Comparison of ENCODE assay signal across 9 mouse cellular contexts in the genomic region with DNA sequence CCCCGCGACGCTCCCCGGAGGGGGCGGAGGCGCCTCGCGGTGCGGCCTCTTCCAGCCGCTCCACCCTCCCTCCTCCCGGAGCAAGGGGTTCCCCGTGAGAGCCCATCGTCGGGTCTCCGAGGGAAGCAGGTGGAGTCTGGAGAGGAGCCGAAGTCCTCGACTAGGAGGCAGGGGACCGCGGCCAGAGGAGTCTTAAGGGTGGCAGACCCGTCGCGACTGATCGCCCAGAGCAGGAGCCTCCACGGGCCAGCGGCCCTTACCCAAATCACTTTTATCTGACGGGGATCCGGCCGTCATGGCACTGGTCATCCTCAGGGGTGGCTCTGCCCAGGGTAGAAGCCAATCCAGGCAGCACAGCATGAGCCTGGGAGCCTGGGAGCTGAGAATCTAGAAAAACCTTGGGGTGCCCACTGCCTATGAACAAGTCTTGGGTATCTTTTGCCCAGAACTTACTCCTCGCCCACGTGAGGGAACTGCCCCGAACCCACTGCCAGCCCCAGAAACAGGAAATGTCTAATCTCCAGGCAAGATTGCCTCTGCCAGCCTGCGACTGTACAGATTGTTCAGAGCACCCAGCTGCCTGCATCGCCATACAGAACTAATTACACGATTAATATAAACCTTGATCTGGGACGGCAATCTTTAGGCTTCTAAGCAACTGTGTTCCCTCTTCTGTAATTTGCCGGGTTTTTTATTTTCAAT. TPM values are rescaled to one million over a fixed set of nuclear protein-coding genes. Genes with fewer than 3 reads are reported as not detected.
DNase-seq lines count a peak whose midpoint lies in the region; ATAC-seq and TF ChIP-seq lines count a peak whose summit lies in the region.
"Had no signal": no experiment of that assay in that cellular context is flagged by ENCODE, and none has a peak within 500 bp of the region (broad histone marks: within the 10 kb centered on the region; RNA-seq: fewer than 3 reads in every experiment).

No protein-coding gene starts in this region.

- no peaks in the 10 kb centered on the region for H3K36me3 ChIP-seq in liver, embryonic 14.5 days (replicated peaks; ENCODE audit: control insufficient read depth, insufficient read depth, low read depth)
- no peaks in the 10 kb centered on the region for H3K36me3 ChIP-seq in stomach, embryonic 14.5 days (ENCODE audit: control insufficient read depth, insufficient read depth, low read length)
- H3K36me3 ChIP-seq: G1E had no signal

- no peaks in the 10 kb centered on the region for H3K9me3 ChIP-seq in liver, embryonic 14.5 days (ENCODE audit: control insufficient read depth, low read length)
- no peaks in the 10 kb centered on the region for H3K9me3 ChIP-seq in stomach, embryonic 14.5 days (ENCODE audit: control insufficient read depth, low read depth, low read length)
- H3K9me3 ChIP-seq: G1E had no signal

- 10% methylated on average over 24 of the region's 36 CpGs for WGBS in liver, embryonic 14.5 days (ENCODE audit: insufficient replicate concordance)
- WGBS in stomach, embryonic 14.5 days: 17% methylated on average over 27 of the region's 36 CpGs

- H3K4me1 ChIP-seq in liver, embryonic 14.5 days (replicated peaks; ENCODE audit: control insufficient read depth in 2 of 2, insufficient read depth in 2 of 2, low read length in 1 of 2): no peaks in the 10 kb centered on the region
- no peaks in the 10 kb centered on the region for H3K4me1 ChIP-seq in stomach, embryonic 14.5 days (ENCODE audit: control insufficient read depth, insufficient read depth, low read length)

- no peak for ATAC-seq in liver, embryonic 14.5 days (ENCODE audit: insufficient read depth)
- no peak; the same call in 1 of the 2 replicates for ATAC-seq in stomach, embryonic 14.5 days (ENCODE audit: insufficient number of reproducible peaks, insufficient read depth, low FRiP score, low read depth)

- peak; percentile 5 for DNase-seq in kidney, adult 18-20 months
- no peak for DNase-seq in kidney, postnatal 14 days
- peak; percentile 19 for DNase-seq in embryo, embryonic 9.5 days (ENCODE audit: extremely low spot score)
- peak; percentile 18 for DNase-seq in heart, postnatal 4 days
- DNase-seq in liver, embryonic 14.5 days (ENCODE audit: low read depth in 3 of 3, low spot score in 3 of 3): no peak
- no peak for DNase-seq in urinary bladder, postnatal 10 days (ENCODE audit: low spot score)
- no peak for DNase-seq in Muller cell, postnatal 12 days (ENCODE audit: inconsistent ontology term)

- no peak overlapping the region for H3K4me3 ChIP-seq in liver, embryonic 14.5 days (ENCODE audit: insufficient read depth in 1 of 2, low read depth in 2 of 2, low read length in 2 of 2)
- H3K4me3 ChIP-seq in stomach, embryonic 14.5 days (ENCODE audit: low read depth, low read length): peak overlapping the region; percentile 31

- TF ChIP-seq CTCF in liver, embryonic 14.5 days (IDR thresholded peaks at IDR 0.05; ENCODE audit: low read depth): no peak

- TF ChIP-seq EP300 in liver, embryonic 14.5 days (IDR thresholded peaks at IDR 0.05; ENCODE audit: low read depth): no peak

- peaks cover 39% of the 10 kb centered on the region for H3K27me3 ChIP-seq in liver, embryonic 14.5 days (ENCODE audit: control insufficient read depth, insufficient read depth, low read length)
- peaks cover 12% of the 10 kb centered on the region; the same call in 1 of the 2 replicates for H3K27me3 ChIP-seq in stomach, embryonic 14.5 days (ENCODE audit: control insufficient read depth, insufficient read depth, low read length)

- no peak overlapping the region for H3K9ac ChIP-seq in liver, embryonic 14.5 days (replicated peaks)
- H3K9ac ChIP-seq in stomach, embryonic 14.5 days (replicated peaks; ENCODE audit: low read depth, low read length): peak overlapping the region; percentile 25; the same call in 1 of the 2 replicates

- H3K27ac ChIP-seq in liver, embryonic 14.5 days: no peak overlapping the region
- no peak overlapping the region for H3K27ac ChIP-seq in stomach, embryonic 14.5 days (ENCODE audit: low read length)

- peak overlapping the region; percentile 32; the same call in 1 of the 2 replicates for H3K4me2 ChIP-seq in liver, embryonic 14.5 days (ENCODE audit: low read depth)
- peak overlapping the region; percentile 52 for H3K4me2 ChIP-seq in stomach, embryonic 14.5 days (replicated peaks; ENCODE audit: low read depth, low read length)

RNA-seq across cellular contexts. Expression of gene Fgf16, which starts 1.1 kb away (rescaled TPM):
- total RNA-seq in heart, postnatal 4 days (2021): 1 to 10 TPM; 8.3 to 9.9 TPM
- not detected in 2 replicates for polyA plus RNA-seq in liver, embryonic 14.5 days (2012; rRNA removed)
- polyA plus RNA-seq in liver, embryonic 14.5 days (2014; fragmentation: Nextera tagmentation; extraction: Ambion mirVana): not detected in 2 replicates
- 0.20 and 0.35 TPM in 2 replicates for polyA plus RNA-seq in stomach, embryonic 14.5 days (2014; fragmentation: Nextera tagmentation; extraction: Ambion mirVana)
- total RNA-seq: G1E had no signal
- polyA plus RNA-seq: G1E had no signal

Comparison
In these comparisons a context has a peak if more than half of its experiments do, and no peak if none do; other contexts are left out.
1. DNase-seq: peak in kidney, adult 18-20 months (single experiment), embryo, embryonic 9.5 days (single experiment) and heart, postnatal 4 days (single experiment); none in kidney, postnatal 14 days (single experiment), liver, embryonic 14.5 days (0 of 3), urinary bladder, postnatal 10 days (single experiment) and Muller cell, postnatal 12 days (single experiment).